Mouse (Mus musculus): ENCODE measurements around the gene Aplf. TPM values are rescaled to one million over a fixed set of nuclear protein-coding genes. Genes with fewer than 3 reads are reported as not detected.
A peak's percentile ranks its signal among the peaks of the same experiment; 100 is the strongest.
"Not testable (repeated sequence)": the region's sequence is repeated elsewhere in the genome, so short reads cannot be mapped to it uniquely, and the experiment has no call there.

The Aplf gene
- polyA plus RNA-seq, 1 experiment from 2014 or later = 15.1 TPM

- no peaks in the 10 kb centered on the region for H3K9me3 ChIP-seq
- H3K4me2 ChIP-seq (replicated peaks) = no peak overlapping the region
- H3K27me3 ChIP-seq (replicated peaks) = no peaks in the 10 kb centered on the region
- no peak overlapping the region for H3K27ac ChIP-seq
- H3K9ac ChIP-seq = no peak overlapping the region
- H3K4me3 ChIP-seq (replicated peaks) = no peak overlapping the region
- no peak for ATAC-seq
- WGBS = 93% methylated on average over 9 of the region's 9 CpGs
- no peaks in the 10 kb centered on the region for H3K4me1 ChIP-seq (replicated peaks)
- peaks cover 2% of the 10 kb centered on the region; the same call in 1 of the 2 replicates for H3K36me3 ChIP-seq
Measured at GRCm38 (mm10) chr6:87663445-87663844, 8.5 kb downstream of the Aplf start.

- no peaks in the 10 kb centered on the region for H3K4me1 ChIP-seq (replicated peaks)
- no peak overlapping the region for H3K27ac ChIP-seq
- no peak overlapping the region for H3K4me2 ChIP-seq (replicated peaks)
- H3K27me3 ChIP-seq (replicated peaks) = no peaks in the 10 kb centered on the region
- ATAC-seq = no peak
- no peak overlapping the region for H3K4me3 ChIP-seq (replicated peaks)
- peaks cover 6% of the 10 kb centered on the region; the same call in 1 of the 2 replicates for H3K36me3 ChIP-seq
- no peaks in the 10 kb centered on the region for H3K9me3 ChIP-seq
- WGBS = 70% methylated on average over 6 of the region's 6 CpGs
- no peak overlapping the region for H3K9ac ChIP-seq
Measured at GRCm38 (mm10) chr6:87662197-87662596, 9.8 kb downstream of the Aplf start.

GRCm38 (mm10) chr6:87661707-87662106 lies 10.3 kb downstream of the Aplf start:
- 84% methylated on average over 2 of the region's 2 CpGs for WGBS
- ATAC-seq = no peak
- H3K27ac ChIP-seq = no peak overlapping the region
- H3K4me1 ChIP-seq (replicated peaks) = no peaks in the 10 kb centered on the region
- H3K4me3 ChIP-seq (replicated peaks) = no peak overlapping the region
- H3K9me3 ChIP-seq = no peaks in the 10 kb centered on the region
- peaks cover 6% of the 10 kb centered on the region; the same call in 1 of the 2 replicates for H3K36me3 ChIP-seq
- H3K27me3 ChIP-seq (replicated peaks) = no peaks in the 10 kb centered on the region
- no peak overlapping the region for H3K4me2 ChIP-seq (replicated peaks)
- H3K9ac ChIP-seq = no peak overlapping the region

GRCm38 (mm10) chr6:87658816-87659215 lies 13.2 kb downstream of the Aplf start:
- no peaks in the 10 kb centered on the region for H3K27me3 ChIP-seq (replicated peaks)
- 0 out of 2 replicates have a peak, but pooled peaks cover 3% of the 10 kb centered on the region for H3K36me3 ChIP-seq
- no peak overlapping the region for H3K4me2 ChIP-seq (replicated peaks)
- no peak for ATAC-seq
- H3K9me3 ChIP-seq = no peaks in the 10 kb centered on the region
- no peak overlapping the region for H3K9ac ChIP-seq
- H3K4me3 ChIP-seq (replicated peaks) = no peak overlapping the region
- H3K4me1 ChIP-seq (replicated peaks) = no peaks in the 10 kb centered on the region
- WGBS = 94% methylated on average over 4 of the region's 4 CpGs
- no peak overlapping the region for H3K27ac ChIP-seq

- Histone ChIP-seq H3K9me3 (no peaks in the 10 kb centered on the region), H3K27ac (no peak overlapping the region), H3K4me3 (replicated peaks) (no peak overlapping the region), H3K27me3 (replicated peaks) (no peaks in the 10 kb centered on the region), H3K4me1 (replicated peaks) (no peaks in the 10 kb centered on the region), H3K9ac (no peak overlapping the region), H3K4me2 (replicated peaks) (no peak overlapping the region), H3K36me3 (0 out of 2 replicates have a peak, but pooled peaks cover 7% of the 10 kb centered on the region)
- WGBS = 56% methylated on average over 8 of the region's 8 CpGs
- no peak for ATAC-seq
Measured at GRCm38 (mm10) chr6:87653904-87654638, 17.9 kb downstream of the Aplf start.

GRCm38 (mm10) chr6:87653478-87653877 lies 18.5 kb downstream of the Aplf start:
- 0 out of 2 replicates have a peak, but pooled peaks cover 7% of the 10 kb centered on the region for H3K36me3 ChIP-seq
- no peak overlapping the region for H3K4me3 ChIP-seq (replicated peaks)
- no peak for ATAC-seq
- no peaks in the 10 kb centered on the region for H3K27me3 ChIP-seq (replicated peaks)
- no peak overlapping the region for H3K27ac ChIP-seq
- no peaks in the 10 kb centered on the region for H3K4me1 ChIP-seq (replicated peaks)
- H3K9me3 ChIP-seq = no peaks in the 10 kb centered on the region
- H3K9ac ChIP-seq = no peak overlapping the region
- WGBS = 62% methylated on average over 3 of the region's 3 CpGs
- H3K4me2 ChIP-seq (replicated peaks) = no peak overlapping the region

- Histone ChIP-seq H3K27ac (no peak overlapping the region), H3K27me3 (replicated peaks) (no peaks in the 10 kb centered on the region), H3K9ac (no peak overlapping the region), H3K4me3 (replicated peaks) (no peak overlapping the region), H3K4me2 (replicated peaks) (no peak overlapping the region), H3K36me3 (0 out of 2 replicates have a peak, but pooled peaks cover 5% of the 10 kb centered on the region), H3K4me1 (replicated peaks) (no peaks in the 10 kb centered on the region), H3K9me3 (no peaks in the 10 kb centered on the region)
- 92% methylated on average over 9 of the region's 9 CpGs for WGBS
- ATAC-seq = no peak
Measured at GRCm38 (mm10) chr6:87652670-87653069, 19.3 kb downstream of the Aplf start.

GRCm38 (mm10) chr6:87651787-87652186 lies 20.2 kb downstream of the Aplf start:
- no peaks in the 10 kb centered on the region for H3K4me1 ChIP-seq (replicated peaks)
- H3K36me3 ChIP-seq = 0 out of 2 replicates have a peak, but pooled peaks cover 4% of the 10 kb centered on the region
- no peak overlapping the region for H3K4me3 ChIP-seq (replicated peaks)
- no peaks in the 10 kb centered on the region for H3K9me3 ChIP-seq
- no peak for ATAC-seq
- 77% methylated on average over 5 of the region's 5 CpGs for WGBS
- no peak overlapping the region for H3K27ac ChIP-seq
- H3K9ac ChIP-seq = no peak overlapping the region
- no peaks in the 10 kb centered on the region for H3K27me3 ChIP-seq (replicated peaks)
- no peak overlapping the region for H3K4me2 ChIP-seq (replicated peaks)

- H3K27me3 ChIP-seq (replicated peaks) = no peaks in the 10 kb centered on the region
- no peak overlapping the region for H3K27ac ChIP-seq
- no peak overlapping the region for H3K9ac ChIP-seq
- 0 out of 2 replicates have a peak, but pooled peaks cover 3% of the 10 kb centered on the region for H3K4me1 ChIP-seq (replicated peaks)
- H3K9me3 ChIP-seq = no peaks in the 10 kb centered on the region
- no peaks in the 10 kb centered on the region for H3K36me3 ChIP-seq
- H3K4me2 ChIP-seq (replicated peaks) = no peak overlapping the region
- 36% methylated on average over 11 of the region's 11 CpGs for WGBS
- ATAC-seq = 0 out of 2 replicates have a peak, but pooled peaks have one; percentile 12
- no peak overlapping the region for H3K4me3 ChIP-seq (replicated peaks)
Measured at GRCm38 (mm10) chr6:87638134-87638660, 33.8 kb downstream of the Aplf start.

GRCm38 (mm10) chr6:87632176-87632575 lies 39.8 kb downstream of the Aplf start:
- 82% methylated on average over 4 of the region's 4 CpGs for WGBS
- Histone ChIP-seq H3K9me3 (no peaks in the 10 kb centered on the region), H3K4me1 (replicated peaks) (no peaks in the 10 kb centered on the region), H3K36me3 (no peaks in the 10 kb centered on the region), H3K27me3 (replicated peaks) (no peaks in the 10 kb centered on the region), H3K9ac (no peak overlapping the region), H3K4me3 (replicated peaks) (no peak overlapping the region), H3K4me2 (replicated peaks) (no peak overlapping the region), H3K27ac (no peak overlapping the region)
- ATAC-seq = no peak

- not testable (repeated sequence) for H3K36me3 ChIP-seq; H3K27ac ChIP-seq; H3K9ac ChIP-seq; H3K4me1 ChIP-seq (replicated peaks); H3K27me3 ChIP-seq (replicated peaks); ATAC-seq; H3K9me3 ChIP-seq; H3K4me3 ChIP-seq (replicated peaks); H3K4me2 ChIP-seq (replicated peaks)
- 67% methylated on average over 15 of the region's 15 CpGs for WGBS
Measured at GRCm38 (mm10) chr6:87628936-87629335, 43.1 kb downstream of the Aplf start.

GRCm38 (mm10) chr6:87623151-87623550 lies 48.8 kb downstream of the Aplf start:
- Histone ChIP-seq H3K27ac (no peak overlapping the region), H3K9me3 (no peaks in the 10 kb centered on the region), H3K27me3 (replicated peaks) (no peaks in the 10 kb centered on the region), H3K9ac (no peak overlapping the region), H3K4me1 (replicated peaks) (0 out of 2 replicates have a peak, but pooled peaks cover 4% of the 10 kb centered on the region), H3K4me2 (replicated peaks) (no peak overlapping the region), H3K36me3 (no peaks in the 10 kb centered on the region), H3K4me3 (replicated peaks) (no peak overlapping the region)
- ATAC-seq = no peak
- WGBS = 93% methylated on average over 3 of the region's 3 CpGs

- H3K27ac ChIP-seq = 0 out of 2 replicates have a peak overlapping the region, but pooled peaks have one; percentile 22
Measured at GRCm38 (mm10) chr6:87621281-87621680, 50.7 kb downstream of the Aplf start.

More at GRCm38 (mm10) chr6:87621281-87621680, 50.7 kb downstream of the Aplf start:
- H3K4me3 ChIP-seq (replicated peaks) = no peak overlapping the region
- H3K27me3 ChIP-seq (replicated peaks) = no peaks in the 10 kb centered on the region
- WGBS = 39% methylated on average over 3 of the region's 3 CpGs
- no peaks in the 10 kb centered on the region for H3K9me3 ChIP-seq
- H3K4me2 ChIP-seq (replicated peaks) = no peak overlapping the region
- H3K36me3 ChIP-seq = no peaks in the 10 kb centered on the region
- 0 out of 2 replicates have a peak, but pooled peaks cover 4% of the 10 kb centered on the region for H3K4me1 ChIP-seq (replicated peaks)
- ATAC-seq = no peak
- no peak overlapping the region for H3K9ac ChIP-seq
